Mouse (Mus musculus) heart, embryonic 13.5 days (tissue): ENCODE data around the gene Ttyh1. TPM values are rescaled to one million over a fixed set of nuclear protein-coding genes. Genes with fewer than 3 reads are reported as not detected.

ENCODE experiments used
- ATAC-seq: fragments of 200-750 bp; cut with Nextera tagmentation; 2 replicates; pipeline ENCODE4 v1.8.0; 2017; ENCODE audit warnings: moderate TSS enrichment; ENCODE audit not compliant: insufficient number of reproducible peaks, low FRiP score, low TSS enrichment; ENCODE audit errors: extremely low read depth
- H3K27ac ChIP-seq: fragments of 300-500 bp; sonication (generic); replicated peaks from 2 replicates; pipeline ENCODE4 v1.5.1; 2015; ENCODE audit warnings: moderate library complexity, mild to moderate bottlenecking, inconsistent platforms
- H3K27me3 ChIP-seq: fragments of 300-500 bp; sonication (generic); replicated peaks from 2 replicates; pipeline ENCODE4 v1.6.1; 2015; ENCODE audit warnings: mild to moderate bottlenecking, inconsistent platforms
- H3K36me3 ChIP-seq: fragments of 300-500 bp; sonication (generic); 2 replicates; pipeline ENCODE4 v1.6.1; 2015; ENCODE audit warnings: mild to moderate bottlenecking, inconsistent platforms
- H3K4me1 ChIP-seq: fragments of 300-500 bp; sonication (generic); 2 replicates; pipeline ENCODE4 v1.6.1; 2015; ENCODE audit warnings: inconsistent platforms
- H3K4me2 ChIP-seq: fragments of 300-500 bp; sonication (generic); 2 replicates; pipeline ENCODE4 v1.6.1; 2015; ENCODE audit warnings: inconsistent platforms, mild to moderate bottlenecking, moderate library complexity
- H3K4me3 ChIP-seq: fragments of 300-500 bp; sonication (generic); 2 replicates; pipeline ENCODE4 v1.5.1; 2015; ENCODE audit warnings: moderate library complexity, mild to moderate bottlenecking, inconsistent platforms
- H3K9ac ChIP-seq: fragments of 300-500 bp; sonication (generic); 2 replicates; pipeline ENCODE4 v1.6.1; 2015; ENCODE audit warnings: inconsistent platforms, mild to moderate bottlenecking, moderate library complexity
- H3K9me3 ChIP-seq: fragments of 300-500 bp; sonication (generic); 2 replicates; pipeline ENCODE4 v1.6.1; 2016; ENCODE audit warnings: inconsistent platforms
- WGBS: fragments of 180-500 bp; shearing (Covaris S2); methylation state at CpG from one replicate; pipeline ENCODE4 v1.1.7; 2015; ENCODE audit warnings: mixed read lengths; 5-methylcytosine and 5-hydroxymethylcytosine counted together
- polyA plus RNA-seq: library from polyadenylated mRNA; unstranded; fragments of >200 nt; fragmentation: Nextera tagmentation; extraction: Ambion mirVana; gene quantifications from 2 replicates; pipeline ENCODE4 v1.2.1, GENCODE M21; 2015

The Ttyh1 gene
- polyA plus RNA-seq, 1 experiment from 2014 or later, result 0.88 TPM

DNA sequence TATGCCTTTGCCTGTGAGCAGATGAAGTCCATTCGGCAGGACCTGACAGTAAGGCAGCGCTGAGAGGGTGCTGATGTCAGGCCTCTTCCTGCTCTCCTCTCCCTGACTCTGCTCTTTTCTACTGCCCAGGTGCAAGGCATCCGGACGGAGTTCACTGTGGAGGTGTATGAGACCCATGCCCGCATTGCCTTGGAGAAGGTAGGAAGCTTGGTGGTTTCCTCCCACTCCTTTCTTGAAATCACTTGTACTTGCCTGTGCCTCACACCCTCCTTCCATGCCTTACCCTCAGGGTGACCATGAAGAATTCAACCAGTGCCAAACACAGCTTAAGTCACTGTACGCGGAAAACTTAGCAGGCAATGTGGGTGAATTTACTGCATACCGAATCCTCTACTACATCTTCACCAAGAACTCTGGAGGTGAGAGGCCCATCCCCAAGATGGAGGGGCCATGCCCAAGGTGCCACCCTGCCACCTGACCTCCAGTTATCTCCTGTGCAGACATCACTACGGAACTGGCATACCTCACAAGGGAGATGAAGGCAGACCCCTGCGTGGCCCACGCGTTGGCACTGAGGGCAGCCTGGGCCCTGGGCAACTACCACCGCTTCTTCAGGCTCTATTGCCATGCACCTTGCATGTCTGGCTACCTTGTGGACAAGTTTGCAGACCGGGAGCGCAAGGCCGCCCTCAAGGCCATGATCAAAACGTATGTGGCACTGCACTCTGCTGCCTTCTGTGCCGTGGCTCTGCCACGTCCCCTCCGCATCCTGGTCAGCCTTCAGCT lies 25.8 kb downstream of the Ttyh1 start:
- peaks cover 84% of the 10 kb centered on the region for H3K36me3 ChIP-seq
- WGBS, result 95% methylated on average over 20 of the region's 20 CpGs
- no peaks in the 10 kb centered on the region for H3K9me3 ChIP-seq
- H3K4me3 ChIP-seq, result no peak overlapping the region
- no peaks in the 10 kb centered on the region for H3K27me3 ChIP-seq
- H3K9ac ChIP-seq, result no peak overlapping the region
- H3K27ac ChIP-seq, result no peak overlapping the region
- no peak overlapping the region for H3K4me2 ChIP-seq
- no peak for ATAC-seq
- peaks cover 17% of the 10 kb centered on the region for H3K4me1 ChIP-seq

DNA sequence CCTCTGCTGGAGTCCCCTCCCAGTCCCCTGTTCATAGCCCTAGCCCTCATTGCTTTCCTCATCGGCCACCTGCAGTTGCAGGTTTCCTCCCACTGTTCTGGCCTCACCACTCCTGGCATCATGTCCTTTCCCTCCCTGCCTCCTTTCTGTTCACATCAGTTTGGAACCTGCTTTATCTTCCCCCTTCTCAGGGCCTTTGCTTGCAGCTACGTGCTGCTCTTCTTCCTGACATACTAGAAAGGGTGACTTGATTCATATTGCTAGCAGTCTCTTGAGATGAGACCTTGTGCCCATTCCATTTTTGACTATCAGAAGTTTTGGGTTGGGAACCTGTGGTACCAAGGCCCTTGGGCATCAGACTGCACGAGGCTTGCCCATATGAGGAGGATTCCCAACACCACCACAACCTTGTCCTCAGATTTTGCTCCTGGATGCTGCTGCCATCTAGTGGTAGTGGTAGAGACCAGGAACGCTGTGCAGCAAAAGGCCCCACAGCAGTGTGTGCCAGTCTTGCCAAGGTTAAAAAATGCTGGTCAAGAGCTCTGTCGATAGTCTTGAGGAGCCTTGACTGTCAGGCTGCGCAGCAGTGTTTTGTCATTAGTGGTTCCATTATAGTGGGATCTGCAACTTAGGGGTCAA lies 26.5 kb downstream of the Ttyh1 start:
- Histone ChIP-seq H3K9me3 (no peaks in the 10 kb centered on the region), H3K27ac (no peak overlapping the region), H3K9ac (no peak overlapping the region), H3K4me3 (no peak overlapping the region), H3K4me1 (peaks cover 24% of the 10 kb centered on the region), H3K36me3 (peaks cover 77% of the 10 kb centered on the region), H3K27me3 (peaks cover under 1% of the 10 kb centered on the region; the same call in 1 of the 2 replicates), H3K4me2 (no peak overlapping the region)
- 65% methylated on average over 6 of the region's 6 CpGs for WGBS
- no peak for ATAC-seq

DNA sequence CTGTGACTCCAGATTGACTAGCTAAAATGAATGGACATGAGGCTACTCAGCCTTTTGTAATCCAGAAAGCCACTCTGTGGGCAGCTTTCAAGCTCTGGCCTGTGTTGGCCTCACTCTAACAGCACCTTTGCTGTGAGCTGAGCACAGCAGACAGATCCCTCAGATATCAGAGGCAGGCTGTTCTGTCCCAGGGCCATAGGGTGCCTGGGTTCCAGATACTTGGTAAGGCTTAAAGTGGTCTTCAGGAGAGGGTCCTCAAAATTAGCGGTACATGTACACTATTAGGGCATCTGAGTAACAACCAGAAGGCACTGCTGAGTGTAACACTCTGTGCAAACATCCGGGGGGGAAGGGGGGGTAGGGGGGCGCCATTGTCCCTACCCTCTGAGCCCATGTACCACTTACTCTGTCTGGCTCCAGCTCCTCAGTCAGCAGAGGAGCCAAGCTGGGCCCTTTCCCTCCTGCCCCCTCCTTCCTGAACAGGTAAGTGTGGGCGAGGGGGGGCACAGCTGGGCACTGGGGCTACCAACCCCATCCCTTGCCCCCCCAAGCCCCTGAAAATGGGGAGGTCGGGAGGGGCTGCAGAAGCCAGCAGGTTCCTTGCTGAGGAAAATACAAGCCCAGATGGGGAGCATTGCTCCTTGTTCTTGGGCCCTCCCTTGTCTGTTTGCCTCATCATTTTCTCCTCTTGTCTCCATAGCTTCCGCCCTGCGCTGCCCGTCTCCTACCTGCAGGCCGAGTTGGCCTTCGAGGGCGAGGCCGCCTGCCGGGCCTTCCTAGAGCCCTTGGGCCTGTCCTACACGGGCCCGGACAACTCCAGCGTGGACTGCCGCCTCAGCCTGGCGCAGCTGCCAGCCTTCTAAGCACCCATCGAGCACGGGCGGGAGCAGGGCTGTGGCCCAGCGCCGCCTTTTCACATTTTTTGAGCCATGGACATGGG lies 27.3 kb downstream of the Ttyh1 start:
- H3K27ac ChIP-seq, result no peak overlapping the region
- peaks cover 9% of the 10 kb centered on the region for H3K27me3 ChIP-seq
- peaks cover 76% of the 10 kb centered on the region for H3K36me3 ChIP-seq
- no peaks in the 10 kb centered on the region for H3K9me3 ChIP-seq
- no peak overlapping the region for H3K4me3 ChIP-seq
- WGBS, result 93% methylated on average over 23 of the region's 23 CpGs
- ATAC-seq, result no peak
- no peak overlapping the region for H3K4me2 ChIP-seq
- H3K9ac ChIP-seq, result no peak overlapping the region
- H3K4me1 ChIP-seq, result peaks cover 33% of the 10 kb centered on the region

DNA sequence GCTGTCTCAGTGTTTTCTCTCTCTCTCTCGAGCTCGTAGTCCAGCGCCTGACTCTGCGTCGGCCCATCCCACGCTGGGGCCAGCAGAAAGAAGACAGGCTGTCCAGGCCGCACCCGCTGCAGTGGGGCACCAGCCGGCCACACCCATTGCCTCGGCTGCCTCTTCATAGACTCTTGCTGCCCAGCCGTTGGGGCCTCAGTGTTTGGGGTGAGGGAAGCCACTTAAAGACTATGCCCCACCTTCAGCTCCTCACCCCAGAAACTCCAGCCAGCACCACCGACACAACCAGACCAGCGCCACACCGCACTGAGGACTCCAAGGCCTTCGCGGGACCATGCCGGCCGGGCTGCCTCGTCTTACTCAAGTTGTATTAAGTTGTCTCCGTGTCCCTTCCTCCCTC lies 28.2 kb downstream of the Ttyh1 start:
- Histone ChIP-seq H3K9me3 (no peaks in the 10 kb centered on the region), H3K4me3 (no peak overlapping the region), H3K9ac (no peak overlapping the region), H3K36me3 (peaks cover 68% of the 10 kb centered on the region), H3K4me2 (no peak overlapping the region), H3K27ac (no peak overlapping the region), H3K4me1 (peaks cover 34% of the 10 kb centered on the region), H3K27me3 (peaks cover 12% of the 10 kb centered on the region)
- 90% methylated on average over 16 of the region's 20 CpGs for WGBS
- no peak for ATAC-seq

DNA sequence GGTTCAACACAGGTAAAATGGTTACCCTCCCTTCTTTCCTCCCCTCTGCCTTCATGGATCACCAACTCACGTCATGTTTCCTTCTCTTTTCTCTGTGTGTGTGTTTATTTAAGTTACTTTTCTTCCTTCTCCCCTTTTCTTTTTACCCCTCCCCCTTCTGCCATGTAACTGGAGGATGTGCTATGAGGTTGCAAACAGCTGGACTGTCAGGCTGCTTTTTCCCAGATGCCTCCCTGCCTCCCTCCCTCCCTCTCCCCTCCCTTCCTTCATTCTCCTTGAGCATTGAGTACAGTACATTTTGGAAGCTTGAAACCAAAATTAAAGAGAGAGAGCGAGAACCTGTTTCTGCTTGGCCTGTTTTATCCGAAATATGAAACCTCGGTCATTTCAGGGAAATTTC lies 28.6 kb downstream of the Ttyh1 start:
- no peak for ATAC-seq
- H3K9ac ChIP-seq, result peak overlapping the region; percentile 91; the same call in 1 of the 2 replicates
- peaks cover 34% of the 10 kb centered on the region for H3K4me1 ChIP-seq
- H3K4me2 ChIP-seq, result peak overlapping the region; percentile 92; the same call in 1 of the 2 replicates
- H3K27me3 ChIP-seq, result peaks cover 12% of the 10 kb centered on the region
- H3K4me3 ChIP-seq, result no peak overlapping the region
- peak overlapping the region; percentile 95; the same call in 1 of the 2 replicates for H3K27ac ChIP-seq
- no peaks in the 10 kb centered on the region for H3K9me3 ChIP-seq
- WGBS, result 77% methylated on average over 4 of the region's 4 CpGs
- peaks cover 64% of the 10 kb centered on the region for H3K36me3 ChIP-seq

DNA sequence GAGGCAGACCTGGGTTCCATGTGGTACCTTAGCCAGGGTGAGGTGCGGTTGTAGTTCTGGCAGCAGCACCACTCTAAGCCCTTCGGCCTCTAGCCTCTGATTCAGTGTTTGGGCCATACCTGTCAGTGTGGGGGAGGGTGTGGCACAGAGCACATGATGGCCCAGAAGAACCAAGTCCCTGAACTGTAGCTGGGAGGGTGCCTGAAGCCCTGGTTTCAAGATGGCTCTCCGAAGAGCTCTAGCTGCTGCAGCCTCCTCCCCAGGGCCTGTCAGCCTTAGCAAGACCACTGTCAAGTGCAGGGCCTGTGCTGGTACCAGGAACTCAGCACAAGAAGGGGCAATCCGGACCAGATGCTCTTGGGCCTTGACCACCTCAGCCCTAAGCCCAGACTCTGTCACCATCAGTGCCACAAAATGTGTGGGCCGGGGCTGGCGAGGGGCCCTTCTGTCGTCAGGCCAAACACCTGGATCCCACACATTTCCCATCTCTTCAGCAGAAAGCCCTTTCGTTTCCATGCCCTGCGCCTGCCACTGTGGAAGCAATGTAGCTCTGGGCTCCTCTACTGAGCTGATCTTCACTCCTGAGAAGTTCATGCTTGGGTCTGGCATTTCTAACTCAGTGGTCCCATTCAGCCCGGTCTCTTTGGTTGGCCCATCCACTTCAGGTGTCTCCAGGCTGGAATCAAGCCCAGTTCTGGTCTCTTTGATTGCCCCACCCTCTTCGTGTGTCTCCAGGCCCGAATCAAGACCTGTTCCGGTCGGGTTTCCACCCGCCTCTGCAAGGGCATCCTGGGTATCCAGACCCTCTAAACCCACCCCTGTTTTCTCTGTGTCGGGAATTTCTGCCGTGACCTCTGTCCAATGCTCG lies 29.4 kb downstream of the Ttyh1 start:
- Histone ChIP-seq H3K27me3 (peaks cover 19% of the 10 kb centered on the region), H3K4me1 (peaks cover 34% of the 10 kb centered on the region), H3K4me2 (peak overlapping the region; percentile 92), H3K9me3 (no peaks in the 10 kb centered on the region), H3K27ac (peak overlapping the region; percentile 95), H3K9ac (peak overlapping the region; percentile 91), H3K4me3 (peak overlapping the region; percentile 82), H3K36me3 (peaks cover 56% of the 10 kb centered on the region)
- ATAC-seq, result no peak
- WGBS, result 29% methylated on average over 18 of the region's 18 CpGs

DNA sequence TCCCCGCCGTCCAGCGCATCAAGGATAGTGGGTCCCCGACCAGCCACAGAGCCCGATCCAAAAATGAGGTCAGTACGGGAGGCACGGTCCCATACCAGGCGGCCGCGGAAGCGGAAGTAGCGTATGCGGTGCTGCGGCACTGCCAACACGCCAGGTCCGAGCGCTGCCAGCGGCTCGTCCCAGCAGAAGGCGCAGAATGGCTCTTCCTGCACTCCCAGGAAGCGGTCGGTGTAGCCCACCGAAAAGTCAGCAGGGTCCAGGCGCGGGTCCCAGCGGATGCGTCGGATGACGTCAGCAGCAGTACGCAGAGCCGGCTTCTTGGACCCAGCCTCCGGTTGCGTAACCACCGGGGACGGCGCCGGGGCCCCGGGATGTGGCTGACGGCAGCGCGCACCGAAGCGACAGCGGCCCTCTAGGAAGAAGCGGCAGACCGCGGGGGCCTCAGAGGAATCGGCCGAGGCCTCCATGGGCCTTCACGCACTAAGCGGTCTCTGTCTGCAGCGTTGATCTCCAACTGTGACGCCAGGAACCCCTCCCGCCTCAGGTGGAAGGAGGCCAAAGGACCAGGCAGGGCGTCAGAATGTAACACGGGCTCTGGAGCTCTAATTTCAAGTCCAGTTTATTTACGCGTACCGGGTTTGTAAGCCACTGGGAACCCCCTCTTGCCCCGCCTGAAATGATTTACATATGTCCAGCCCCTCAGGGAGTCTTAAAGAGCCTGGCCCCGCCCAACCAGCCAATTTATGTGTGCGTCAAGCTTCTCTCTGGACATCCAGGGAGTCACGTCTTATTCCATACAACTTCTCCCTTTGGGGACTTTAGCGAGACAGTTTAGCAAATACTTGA lies 30.2 kb downstream of the Ttyh1 start:
- Histone ChIP-seq H3K9me3 (no peaks in the 10 kb centered on the region), H3K4me2 (peak overlapping the region; percentile 92), H3K4me1 (peaks cover 34% of the 10 kb centered on the region), H3K9ac (peak overlapping the region; percentile 91), H3K27me3 (peaks cover 23% of the 10 kb centered on the region), H3K27ac (peak overlapping the region; percentile 95), H3K4me3 (peak overlapping the region; percentile 82), H3K36me3 (peaks cover 48% of the 10 kb centered on the region)
- ATAC-seq, result peak; percentile 45
- under 1% methylated on average over 64 of the region's 64 CpGs for WGBS

DNA sequence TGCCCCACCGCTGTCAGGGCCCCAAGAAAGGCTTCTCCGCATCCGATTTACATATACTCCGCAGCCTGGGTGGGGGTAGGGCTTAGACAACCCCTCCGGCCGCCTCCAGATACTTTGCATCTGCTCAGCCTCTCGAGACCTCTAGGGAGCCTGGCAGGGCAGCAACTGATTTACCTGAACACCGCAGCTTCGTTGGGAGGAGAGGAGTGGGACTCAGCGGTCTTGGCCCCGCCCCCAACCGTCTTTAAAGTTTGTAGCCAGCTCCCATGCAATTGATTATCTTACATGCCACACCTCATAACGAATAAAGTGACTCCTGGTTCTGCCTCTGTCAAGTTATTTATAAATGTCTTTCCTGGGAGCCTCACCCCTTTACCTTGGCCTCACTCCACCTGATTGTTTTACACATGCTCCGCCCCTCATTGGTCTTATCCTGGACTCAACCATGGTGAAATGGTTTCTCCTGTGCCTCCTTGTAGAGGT lies 30.9 kb downstream of the Ttyh1 start, which contains the start of gene Leng9:
Gene Leng9, minus strand, starts transcription at position 316 of the 483 bp plus-strand sequence.
- peaks cover 41% of the 10 kb centered on the region for H3K36me3 ChIP-seq
- no peaks in the 10 kb centered on the region for H3K9me3 ChIP-seq
- peaks cover 23% of the 10 kb centered on the region for H3K27me3 ChIP-seq
- peaks cover 34% of the 10 kb centered on the region for H3K4me1 ChIP-seq
- peak within 1 kb of the TSS; percentile 92 for H3K4me2 ChIP-seq
- peak within 1 kb of the TSS; percentile 82 for H3K4me3 ChIP-seq
- peak; percentile 7; the same call in 1 of the 2 replicates for ATAC-seq
- H3K9ac ChIP-seq, result peak within 1 kb of the TSS; percentile 91
- peak within 1 kb of the TSS; percentile 95 for H3K27ac ChIP-seq
- WGBS, result 3% methylated on average over 14 of the region's 14 CpGs

DNA sequence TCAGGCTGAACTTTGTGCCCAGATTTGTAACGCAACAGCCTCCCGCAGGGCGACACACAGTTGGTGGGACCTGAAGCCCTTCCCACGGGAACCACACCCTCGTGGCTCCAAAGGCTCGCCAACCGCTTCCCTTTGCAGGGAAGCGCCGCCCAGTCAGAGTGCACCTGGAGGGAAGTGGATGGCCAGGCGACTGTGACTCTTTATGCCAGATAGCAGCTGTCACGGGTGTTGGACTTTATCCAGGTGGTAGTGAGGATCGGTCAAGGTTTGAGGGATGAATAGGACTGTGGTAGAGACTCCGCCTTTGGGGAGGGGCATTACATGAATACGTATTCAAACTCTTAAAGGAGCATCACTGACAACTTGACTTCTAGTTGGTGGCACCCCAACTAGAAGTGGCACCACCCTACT lies 31.6 kb downstream of the Ttyh1 start:
- H3K4me2 ChIP-seq, result peak overlapping the region; percentile 92
- H3K9ac ChIP-seq, result peak overlapping the region; percentile 15
- ATAC-seq, result no peak
- H3K36me3 ChIP-seq, result peaks cover 34% of the 10 kb centered on the region
- peaks cover 23% of the 10 kb centered on the region for H3K27me3 ChIP-seq
- no peaks in the 10 kb centered on the region for H3K9me3 ChIP-seq
- WGBS, result 15% methylated on average over 14 of the region's 14 CpGs
- H3K27ac ChIP-seq, result no peak overlapping the region
- H3K4me3 ChIP-seq, result peak overlapping the region; percentile 82
- H3K4me1 ChIP-seq, result peaks cover 34% of the 10 kb centered on the region
